Mouse (Mus musculus) fat pad, adult 2 months (tissue): Measurements from ENCODE around the gene Aff1.

Experiments used
- DNase-seq: peaks from one replicate; pipeline ENCODE4 v3.0.0-alpha.2; 2011; ENCODE audit warnings: low read depth, low spot score; ENCODE audit errors: extremely low read depth

The Aff1 gene

DNA sequence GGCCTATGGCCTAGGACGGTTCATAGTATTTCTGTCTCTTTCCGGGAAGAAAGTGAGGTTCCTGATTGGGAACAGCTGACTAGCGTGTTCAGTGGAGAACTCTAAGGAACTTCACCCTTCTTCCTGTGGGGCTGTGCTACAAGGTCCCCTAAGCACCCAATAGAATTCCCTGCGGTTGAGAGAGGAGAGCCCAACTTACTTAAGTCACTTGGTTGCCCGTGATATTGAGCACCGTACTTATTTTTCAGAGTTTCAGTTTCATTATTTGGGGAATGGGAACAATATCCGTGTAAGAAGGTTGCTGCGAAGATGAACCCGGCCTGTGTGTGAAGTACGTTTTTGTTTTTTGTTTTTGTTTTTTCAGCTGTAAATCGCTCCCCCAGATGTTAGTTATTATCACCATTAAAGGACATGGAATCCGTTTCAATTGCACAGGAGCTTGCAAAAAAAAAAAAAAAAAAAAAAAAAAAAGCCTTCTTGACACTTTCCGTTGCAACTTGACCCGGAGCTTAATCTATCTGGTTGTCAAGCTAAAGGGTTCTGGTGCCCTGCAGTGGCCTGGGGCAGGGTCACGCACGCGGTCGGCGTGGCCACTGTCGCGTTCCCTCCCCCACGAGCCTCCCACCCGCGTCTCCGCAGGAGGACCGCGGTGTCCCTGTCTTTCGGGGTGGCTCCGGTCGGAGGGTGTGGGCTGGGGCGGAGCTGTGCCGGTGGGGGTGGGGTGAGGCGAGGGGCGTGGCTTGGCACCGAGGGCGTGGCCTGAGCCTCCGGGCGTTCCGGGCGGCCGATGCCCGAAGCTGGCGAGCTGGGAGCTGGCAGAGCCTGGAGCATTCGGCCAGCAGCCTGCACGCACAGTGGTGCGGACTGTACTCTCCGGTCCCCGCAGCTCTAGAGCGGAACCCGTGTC lies at the start of gene Aff1:
TSS of gene Aff1 (plus strand) at position 751 of the 907 bp plus-strand sequence.
- no peak for DNase-seq

DNA sequence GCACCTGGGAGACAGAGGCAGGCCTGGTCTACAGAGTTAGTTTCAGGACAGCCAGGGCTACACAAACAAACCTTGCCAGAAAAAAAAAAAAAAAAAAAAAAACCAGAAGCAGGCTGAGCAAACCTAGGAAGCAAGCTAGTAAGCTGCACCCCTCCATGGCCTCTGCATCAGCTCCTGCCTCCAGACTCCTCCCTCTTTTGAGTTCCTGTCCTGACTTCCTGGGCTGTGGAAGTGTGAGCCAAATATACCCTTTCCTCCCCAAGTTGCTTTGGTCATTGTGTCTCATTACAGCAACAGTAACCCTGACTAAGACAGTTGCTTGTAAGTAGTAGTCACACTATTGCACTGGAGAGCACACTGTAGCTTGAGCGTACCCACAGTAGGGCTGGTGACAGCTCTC lies 48.0 kb upstream of the Aff1 start:
- no peak for DNase-seq

DNA sequence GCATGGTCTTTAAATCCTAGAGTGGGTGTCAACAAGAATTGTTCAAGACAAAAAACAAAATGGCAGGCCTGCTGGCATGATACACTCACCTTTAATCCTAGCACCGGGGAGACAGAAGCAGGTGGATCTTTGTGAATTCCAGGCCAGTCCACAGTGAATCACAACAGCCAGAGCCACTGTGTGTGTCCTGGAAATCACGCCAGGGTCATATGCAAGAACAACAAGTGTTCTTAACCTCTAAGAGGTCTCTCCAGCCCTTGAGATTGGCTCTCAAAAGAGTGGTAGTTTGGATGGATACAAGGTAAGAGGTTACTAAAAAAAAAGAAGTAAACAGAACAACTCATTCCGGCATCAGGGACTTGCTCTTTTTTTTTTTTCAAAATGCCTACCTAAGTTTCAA lies 44.9 kb upstream of the Aff1 start:
- DNase-seq, result no peak

DNA sequence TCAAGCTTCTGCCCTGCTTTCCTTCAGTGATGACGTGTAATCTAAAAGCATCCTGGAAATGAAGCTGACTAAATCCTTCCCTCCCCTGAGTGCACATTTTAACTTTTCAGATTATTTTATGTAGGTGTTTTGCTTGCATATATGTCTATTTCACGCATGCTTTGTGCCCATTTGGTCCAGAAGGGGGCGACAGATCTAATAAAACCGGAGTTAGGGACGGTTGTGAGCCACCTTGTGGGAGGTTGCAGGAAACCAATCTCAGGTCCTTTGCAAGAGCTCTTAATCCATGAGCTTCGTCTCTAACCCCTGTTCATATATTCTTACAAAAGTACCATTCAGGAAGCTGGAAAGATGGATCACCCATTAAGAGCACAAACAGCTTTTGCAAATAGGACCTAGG lies 37.9 kb upstream of the Aff1 start:
- peak; percentile 34 for DNase-seq

DNA sequence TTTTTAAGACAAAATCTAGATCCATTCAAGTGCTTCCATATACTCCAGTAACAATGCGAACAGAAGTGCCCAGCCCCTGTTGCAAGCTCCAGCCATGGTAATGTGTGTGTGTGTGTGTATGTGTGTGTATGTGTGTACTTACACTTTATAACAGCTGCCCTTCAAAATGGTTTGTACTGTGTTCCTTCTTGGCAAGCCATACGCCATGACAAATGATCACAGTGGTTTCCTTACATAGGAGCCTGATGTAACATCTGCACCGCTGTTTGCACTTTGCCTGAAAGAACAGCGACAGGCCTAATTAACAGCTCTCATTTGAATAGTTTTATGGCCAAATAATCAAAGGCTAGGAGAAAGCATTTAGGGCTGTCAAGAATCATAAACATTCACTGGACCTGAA lies 37.4 kb upstream of the Aff1 start:
- no peak for DNase-seq

DNA sequence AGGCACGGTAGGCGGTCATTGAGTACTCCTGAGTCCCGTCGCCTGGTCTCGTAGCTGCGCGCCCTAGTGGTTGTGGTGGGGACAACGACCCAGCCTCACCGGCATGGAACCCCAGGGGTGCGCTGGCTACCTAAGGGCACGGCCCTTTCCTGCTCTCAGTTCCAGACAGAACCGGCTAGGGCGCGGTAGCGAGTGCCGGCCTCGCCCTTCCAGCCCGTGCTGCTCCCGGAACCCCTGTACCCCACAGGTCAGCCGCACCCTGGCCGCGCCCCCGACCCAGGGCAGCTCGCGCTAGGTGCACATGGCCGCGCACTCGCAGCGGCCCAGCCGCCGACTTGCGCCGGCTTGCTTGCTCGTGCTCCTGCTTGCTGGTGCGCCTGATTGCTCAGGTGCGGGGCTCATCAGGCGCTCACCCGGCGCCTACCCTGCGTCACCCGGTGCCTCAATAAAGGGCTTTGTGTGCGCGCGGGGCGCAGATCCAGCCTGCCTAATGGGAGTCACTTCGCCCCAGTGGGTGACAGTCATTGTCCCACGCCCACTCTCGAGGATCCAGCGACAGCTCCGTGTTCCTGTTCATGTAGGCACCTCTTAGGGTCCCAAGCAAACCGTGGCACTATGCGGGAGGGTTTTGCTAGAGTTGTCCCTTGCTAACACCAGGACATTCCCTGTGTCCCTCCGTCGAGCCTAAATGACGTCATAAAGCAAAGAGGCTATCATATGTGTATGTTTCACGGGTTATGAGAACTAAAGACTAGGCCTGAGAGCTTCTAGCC lies 36.6 kb upstream of the Aff1 start, which contains the start of gene 1700016H13Rik:
TSS of gene 1700016H13Rik (minus strand) at position 665 of the 773 bp plus-strand sequence.
- DNase-seq, result no peak

DNA sequence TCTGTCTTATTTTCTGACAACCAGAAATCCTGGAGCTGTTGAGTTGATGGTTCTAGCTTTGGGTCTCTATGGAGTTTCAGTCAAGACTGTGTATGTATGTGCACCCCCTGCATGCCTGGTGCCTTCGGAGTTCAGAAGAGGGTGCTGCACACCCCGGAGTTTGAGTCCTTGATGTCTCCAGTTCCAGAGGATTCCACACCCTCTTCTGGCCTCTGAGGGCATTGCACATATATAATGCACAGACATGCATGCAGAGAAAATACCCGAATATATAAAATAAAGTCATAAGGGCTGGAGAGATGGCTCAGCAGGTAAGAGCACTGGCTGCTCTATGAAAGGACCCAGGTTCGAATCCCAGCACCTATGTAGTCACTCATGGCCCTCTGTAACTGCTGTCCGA lies 33.3 kb upstream of the Aff1 start:
- no peak for DNase-seq

DNA sequence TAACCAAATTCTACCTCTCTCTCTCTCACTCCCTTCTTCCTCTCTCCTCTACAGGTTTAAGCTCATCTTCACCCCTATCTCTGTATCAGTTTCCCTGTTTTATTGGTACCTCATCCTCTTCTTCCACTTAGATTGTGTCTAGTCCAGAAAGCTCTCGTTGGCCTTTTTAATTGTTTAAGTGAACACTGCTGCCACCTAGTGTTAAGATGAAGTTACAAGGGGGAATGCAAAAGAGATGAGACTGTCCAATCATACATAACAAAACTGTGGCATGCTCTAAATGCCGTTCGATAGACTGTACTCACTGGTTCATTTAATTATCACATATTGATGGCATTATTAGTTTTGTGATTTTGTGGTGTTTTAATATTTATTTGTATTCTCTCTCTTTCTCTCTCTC lies 32.6 kb upstream of the Aff1 start:
- DNase-seq, result no peak

DNA sequence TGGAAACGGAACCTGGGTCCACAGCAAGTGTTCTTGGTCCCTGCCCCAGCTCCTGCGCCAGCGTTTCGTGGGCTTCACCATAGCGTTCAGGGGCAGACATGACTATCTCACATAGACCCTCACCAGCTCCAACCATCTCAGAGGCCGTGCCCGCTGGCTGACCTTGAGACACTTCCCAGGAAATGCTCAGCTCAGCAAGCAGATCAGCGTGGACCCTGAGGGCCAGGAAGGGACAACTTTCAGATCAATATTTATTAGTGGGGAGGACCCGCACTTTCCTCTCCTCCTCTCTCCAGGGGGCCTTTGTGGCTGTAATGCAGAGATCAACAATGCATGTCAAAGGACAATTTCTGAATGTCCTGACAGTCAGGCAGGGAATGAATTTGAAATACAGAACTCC lies 27.2 kb upstream of the Aff1 start:
- no peak for DNase-seq

DNA sequence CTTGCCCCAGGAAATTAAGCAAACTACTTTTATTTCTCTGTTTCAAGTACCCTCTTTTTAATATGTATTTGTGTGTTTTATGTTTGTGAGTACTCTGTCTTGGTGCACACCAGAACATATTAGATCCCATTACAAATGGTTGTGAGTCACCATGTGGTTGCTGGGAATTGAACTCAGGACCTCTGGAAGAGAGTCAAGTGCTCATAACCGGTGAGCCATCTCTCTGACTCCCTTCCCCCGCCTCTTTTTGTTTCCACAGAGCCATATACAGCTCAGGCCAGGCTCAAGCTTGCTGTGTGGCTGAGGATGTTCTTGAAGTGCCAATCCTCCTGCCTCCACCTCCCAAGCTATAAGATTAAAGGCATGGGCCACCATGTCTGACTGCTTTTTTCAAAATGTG lies 26.3 kb upstream of the Aff1 start:
- no peak for DNase-seq

DNA sequence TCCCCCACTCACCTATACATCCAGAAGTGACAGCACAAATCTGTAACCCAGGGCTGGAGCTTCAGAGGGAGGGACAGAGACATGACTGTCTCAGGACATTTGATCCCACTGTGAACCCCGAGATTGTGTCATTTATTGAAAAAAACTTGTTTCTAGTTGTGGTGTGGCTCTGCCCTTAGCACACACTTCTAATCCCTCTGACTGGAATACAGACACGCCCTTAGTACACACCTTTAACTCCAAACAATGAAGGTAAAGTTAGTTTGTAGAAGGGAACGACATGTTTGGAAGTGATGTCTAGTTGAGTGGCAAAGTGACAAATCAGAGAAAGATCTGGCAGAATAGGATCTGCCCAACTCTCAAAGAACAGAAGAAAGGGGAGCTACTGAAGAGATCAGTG lies 20.3 kb upstream of the Aff1 start:
- DNase-seq, result no peak

DNA sequence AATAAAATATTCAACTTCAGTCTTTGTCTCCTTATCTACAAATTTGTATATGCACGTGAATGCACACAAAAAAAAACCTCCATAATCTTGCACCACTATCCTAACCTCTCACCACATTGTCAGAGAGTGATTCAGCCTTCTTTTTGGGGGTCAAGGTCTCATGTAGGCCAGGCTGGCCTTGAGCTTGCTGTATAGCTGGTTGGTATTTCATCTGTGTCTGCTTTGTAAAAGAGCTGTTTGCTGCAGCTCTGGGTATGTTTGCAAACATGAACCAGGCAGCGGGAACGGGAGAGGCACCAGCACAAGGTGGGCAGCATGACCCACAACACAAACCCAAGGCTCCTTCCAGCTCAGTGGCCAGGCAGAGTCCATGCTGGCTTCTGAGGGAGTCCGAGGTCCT lies 18.6 kb upstream of the Aff1 start:
- no peak for DNase-seq

DNA sequence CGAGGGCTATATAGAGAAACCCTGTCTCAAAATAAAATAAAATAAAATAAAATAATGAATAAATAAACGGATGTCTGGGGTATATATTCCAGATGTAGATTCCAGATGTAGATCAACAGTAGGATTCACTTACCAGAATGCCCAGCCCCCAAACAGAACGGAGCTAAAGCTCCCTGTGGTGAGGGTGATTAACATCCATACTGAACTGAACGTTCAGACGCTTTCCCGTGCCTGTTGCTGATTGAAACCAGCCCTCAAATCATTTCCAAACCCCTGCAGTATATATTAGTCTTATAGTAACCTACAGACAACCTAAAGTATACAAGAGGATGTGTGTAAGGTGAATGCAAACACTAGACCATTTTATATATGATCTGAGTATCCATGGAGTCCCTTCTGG lies 17.7 kb upstream of the Aff1 start:
- DNase-seq, result no peak

DNA sequence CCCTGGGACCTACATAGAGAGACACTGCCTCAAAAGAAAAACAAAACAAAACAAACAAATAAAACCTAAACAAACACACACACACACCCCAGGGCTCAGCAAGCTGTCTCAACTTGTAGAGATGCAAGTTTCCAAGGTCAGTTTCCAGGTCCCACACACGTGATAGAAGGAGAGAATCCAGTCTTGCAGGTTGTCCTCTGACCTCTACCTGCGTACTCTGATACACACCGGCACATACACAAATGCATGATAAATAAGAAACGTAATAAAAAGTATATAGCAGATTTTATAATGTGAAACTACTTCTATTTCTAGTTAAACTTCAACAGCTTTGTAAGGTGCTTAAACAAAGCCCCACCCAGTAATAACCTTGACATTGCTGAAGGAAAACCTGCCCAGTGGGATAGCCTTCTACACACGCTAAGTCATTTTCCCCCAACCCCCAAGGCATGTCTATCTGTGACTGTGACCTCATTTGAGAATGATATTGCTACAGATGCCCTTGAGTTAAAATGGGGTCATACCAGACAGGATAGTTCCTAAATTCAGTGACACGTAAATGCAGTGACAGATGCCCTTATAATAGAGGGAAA lies 15.8 kb upstream of the Aff1 start:
- no peak for DNase-seq

DNA sequence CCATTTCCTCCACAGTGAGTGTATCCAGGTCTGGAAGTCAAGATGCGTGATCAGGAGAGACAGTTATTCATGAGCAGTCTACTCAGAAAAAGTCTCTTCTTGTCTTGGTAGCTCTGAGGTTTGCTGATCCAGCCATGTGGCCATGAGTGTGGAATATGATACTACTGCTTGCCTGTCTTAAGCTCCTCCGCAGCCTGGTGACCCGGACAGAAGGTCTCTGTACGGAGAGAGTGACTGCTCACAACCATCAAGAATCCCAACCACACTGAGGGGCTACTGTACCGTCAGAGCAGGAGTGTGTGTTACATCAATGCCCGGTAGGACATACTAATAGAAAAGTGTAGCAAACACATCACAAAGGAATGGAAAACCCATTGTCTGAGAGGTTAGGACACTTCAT lies 14.3 kb upstream of the Aff1 start:
- no peak for DNase-seq

DNA sequence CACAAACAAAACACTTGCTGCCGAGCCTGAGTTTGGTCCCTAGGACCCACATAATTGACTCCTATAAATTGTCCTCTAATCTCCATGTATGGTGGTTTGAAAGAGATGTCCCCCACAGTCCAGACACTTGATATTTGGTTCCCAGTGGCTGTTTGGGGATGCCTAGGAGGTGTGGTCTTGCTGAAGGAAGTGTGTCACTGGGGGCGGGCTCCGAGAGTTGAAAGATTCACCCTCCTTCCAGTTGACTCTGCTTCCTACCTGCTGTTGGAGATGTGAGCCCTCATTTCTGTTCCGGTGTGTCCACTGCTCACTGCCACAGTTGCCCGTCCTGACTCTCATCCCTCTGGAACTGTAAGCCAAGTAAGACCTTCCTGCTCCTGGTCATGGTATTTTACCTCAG lies 13.2 kb upstream of the Aff1 start:
- DNase-seq, result no peak

DNA sequence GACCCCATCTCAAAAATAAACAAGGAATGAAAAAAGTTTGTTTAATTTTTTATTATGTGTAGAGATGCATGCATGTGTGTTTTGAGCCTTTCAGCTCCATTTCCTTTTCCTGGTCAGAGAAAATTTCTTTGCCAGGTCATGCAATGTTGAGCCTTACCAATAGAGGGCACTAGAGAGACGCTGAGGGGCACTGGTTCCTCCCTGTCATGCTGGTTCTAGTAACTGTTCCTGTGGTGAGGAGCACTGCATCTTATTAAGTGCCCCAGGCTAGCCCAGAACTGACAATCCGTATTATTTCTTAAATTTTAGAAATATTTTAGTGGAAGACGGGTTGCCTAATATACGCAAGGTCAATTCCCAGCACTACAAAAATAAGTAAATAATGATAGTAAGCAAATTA lies 11.8 kb upstream of the Aff1 start:
- no peak for DNase-seq

DNA sequence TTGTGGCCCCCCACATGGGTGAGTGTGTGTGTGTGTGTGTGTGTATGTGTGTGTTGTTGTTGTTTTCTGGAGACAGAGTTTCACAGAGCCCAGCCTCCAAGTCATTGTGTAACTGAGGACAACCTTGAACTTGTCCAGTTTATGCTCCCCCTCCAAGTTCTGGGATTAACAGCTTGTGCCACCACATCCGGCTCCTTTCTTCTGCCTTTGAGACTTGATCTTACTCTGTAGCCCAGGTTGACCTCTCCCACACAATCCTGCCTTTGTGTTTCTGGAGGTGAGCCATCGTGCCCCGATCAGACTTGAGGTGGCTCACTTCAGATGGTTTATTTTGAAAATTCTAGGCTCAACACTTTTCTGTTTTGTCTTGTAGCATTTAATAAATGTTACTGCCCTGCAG lies 10.3 kb upstream of the Aff1 start:
- DNase-seq, result no peak

DNA sequence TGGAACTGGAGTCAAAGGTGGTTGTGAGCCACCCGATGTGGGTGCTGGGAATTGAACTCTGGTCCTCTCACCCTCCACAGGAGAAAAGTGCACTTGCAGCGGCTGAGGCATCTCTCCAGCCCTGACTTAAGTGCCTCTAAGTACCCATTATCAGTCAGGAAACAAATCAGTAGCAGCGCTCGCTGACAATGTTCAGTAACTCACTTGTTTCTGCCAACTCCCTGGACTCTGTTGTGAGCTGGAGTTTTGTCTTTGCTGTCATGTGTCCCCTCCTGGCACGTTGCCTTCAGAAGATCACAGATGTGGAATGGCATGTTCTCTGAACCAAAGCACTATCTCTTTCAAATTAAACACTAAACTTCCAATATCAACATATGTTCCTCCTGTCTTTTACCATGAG lies 2.5 kb upstream of the Aff1 start:
- no peak for DNase-seq

DNA sequence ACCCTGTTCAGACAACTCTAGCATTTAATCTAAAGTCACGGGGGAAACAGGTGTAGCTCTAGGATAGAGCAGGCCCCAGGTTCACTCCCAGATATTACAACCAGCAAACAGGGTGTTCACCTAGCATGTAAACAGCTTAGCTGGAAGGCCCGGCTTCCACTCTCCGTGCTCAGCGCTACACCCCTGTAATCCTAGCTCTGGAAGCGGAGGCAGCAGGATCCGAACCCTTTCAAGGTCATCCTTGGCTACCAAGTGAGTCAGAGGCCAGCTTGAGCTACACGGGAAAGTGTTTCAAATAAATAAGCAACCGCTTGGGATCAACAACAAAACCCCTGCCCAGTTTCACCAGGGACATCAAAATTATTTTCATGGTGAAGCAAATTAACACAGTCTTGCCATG lies 2.0 kb upstream of the Aff1 start:
- no peak for DNase-seq

DNA sequence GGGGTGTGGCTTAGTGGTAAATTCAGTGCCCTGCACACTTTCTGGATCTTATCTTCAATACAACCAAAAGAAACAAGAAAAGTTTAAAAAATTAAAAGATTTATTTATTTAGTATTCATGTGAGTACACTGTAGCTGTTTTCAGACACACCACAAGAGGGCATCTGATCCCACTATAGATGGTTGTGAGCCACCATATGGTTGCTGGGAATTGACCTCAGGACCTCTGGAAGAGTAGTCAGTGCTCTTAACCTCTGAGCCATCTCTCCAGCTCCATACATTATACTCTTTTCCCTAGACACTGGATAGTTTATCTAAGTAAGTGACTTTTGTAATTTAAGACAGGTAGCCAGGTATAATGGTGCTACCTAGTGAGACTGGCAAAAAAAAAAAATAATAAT lies 1.0 kb upstream of the Aff1 start:
- DNase-seq, result no peak

DNA sequence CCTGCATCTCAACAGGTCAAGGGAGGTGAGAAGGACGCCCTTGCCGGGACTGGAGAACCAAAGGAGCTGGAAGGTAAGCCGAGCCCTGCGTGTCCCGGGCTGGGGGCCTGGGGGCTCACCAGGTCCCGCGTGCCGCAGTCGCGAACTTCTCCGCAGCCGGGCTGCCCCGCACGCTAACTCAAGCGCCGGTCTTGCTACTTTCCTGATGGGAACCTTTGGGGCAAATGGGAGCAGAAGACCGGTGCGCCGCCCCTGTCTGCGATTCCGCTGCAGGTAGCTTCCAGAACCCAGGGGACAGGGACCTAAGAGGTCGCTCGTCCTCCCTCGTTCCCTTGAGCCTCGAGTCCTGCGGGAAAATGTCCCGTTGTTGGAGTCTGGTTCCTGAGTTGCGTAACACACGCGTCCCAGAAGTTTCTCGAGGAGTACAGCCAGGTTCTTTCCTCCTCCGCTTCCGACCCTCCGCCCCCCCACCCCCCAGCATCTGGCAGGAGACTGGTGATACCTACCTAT lies 412 bp downstream of the Aff1 start:
- DNase-seq, result no peak
